Mouse (Mus musculus) B cell, adult (primary cell): ENCODE data around the gene Aqp5. TPM values are rescaled to one million over a fixed set of nuclear protein-coding genes. Genes with fewer than 3 reads are reported as not detected.

Experiments
- total RNA-seq: library from RNA; stranded (reverse); gene quantifications from 4 replicates; pipeline ENCODE4 v1.2.4, GENCODE M21; 2023; ENCODE audit not compliant: inconsistent age

Aqp5 gene
- not detected in 4 replicates for total RNA-seq

GRCm38 (mm10) chr15:99590429-99591084 is at the start of gene Aqp5:
Aqp5 (plus strand) TSS chr15:99590782.

GRCm38 (mm10) chr15:99578802-99579485 is 11.6 kb upstream of the Aqp5 start, which contains the start of gene Aqp2:
Aqp2 (plus strand) TSS chr15:99579055.

GRCm38 (mm10) chr15:99600986-99601822 is 10.6 kb downstream of the Aqp5 start, which contains the start of gene Aqp6:
Aqp6 (plus strand) TSS chr15:99601400.

Other genes starting within 250 kb of the Aqp5 start
- 139 to 148 TPM (median 141 TPM) in 4 replicates for gene Fmnl3, start 220.3 kb upstream of the Aqp5 start, total RNA-seq
- 424 to 452 TPM (median 435 TPM) in 4 replicates for gene Tmbim6, start 197.9 kb upstream of the Aqp5 start, total RNA-seq
- 5.3 to 9.9 TPM (median 7.2 TPM) in 4 replicates for gene Nckap5l, start 133.0 kb upstream of the Aqp5 start, total RNA-seq
- 5.0 to 8.5 TPM (median 7.6 TPM) in 4 replicates for gene Bcdin3d, start 116.1 kb upstream of the Aqp5 start, total RNA-seq
- gene Faim2, start 62.6 kb upstream of the Aqp5 start, total RNA-seq: not detected in 4 replicates
- gene Aqp2, start 11.7 kb upstream of the Aqp5 start, total RNA-seq: not detected in 4 replicates
- not detected in 4 replicates for gene Aqp6, start 10.6 kb downstream of the Aqp5 start, total RNA-seq
- 7.3 to 11.3 TPM (median 9.6 TPM) in 4 replicates for gene Racgap1, start 60.9 kb downstream of the Aqp5 start, total RNA-seq
- gene Asic1, start 79.6 kb downstream of the Aqp5 start, total RNA-seq: 0.42 to 0.60 TPM (median 0.51 TPM) in 4 replicates
- gene Smarcd1, start 111.3 kb downstream of the Aqp5 start, total RNA-seq: 55.6 to 74.4 TPM (median 65.8 TPM) in 4 replicates
- gene Gm17349, start 114.7 kb downstream of the Aqp5 start, total RNA-seq: 4.0 to 8.8 TPM (median 5.3 TPM) in 4 replicates
- 0.22 to 1.3 TPM (median 0.44 TPM) in 4 replicates for gene Gpd1, start 126.7 kb downstream of the Aqp5 start, total RNA-seq
- gene Cox14, start 134.8 kb downstream of the Aqp5 start, total RNA-seq: 42.7 to 52.1 TPM (median 49.8 TPM) in 4 replicates
- 45.6 to 59.0 TPM (median 49.2 TPM) in 4 replicates for gene Cers5, start 182.1 kb downstream of the Aqp5 start, total RNA-seq